Mouse (Mus musculus): ENCODE measurements around the gene Adam15. TPM values are rescaled to one million over a fixed set of nuclear protein-coding genes. Genes with fewer than 3 reads are reported as not detected.
A peak's percentile ranks its signal among the peaks of the same experiment; 100 is the strongest.

Adam15 gene
- total and polyA plus RNA-seq, 3 experiments, result 15.3 to 43.2 TPM; not detected in 1

DNA sequence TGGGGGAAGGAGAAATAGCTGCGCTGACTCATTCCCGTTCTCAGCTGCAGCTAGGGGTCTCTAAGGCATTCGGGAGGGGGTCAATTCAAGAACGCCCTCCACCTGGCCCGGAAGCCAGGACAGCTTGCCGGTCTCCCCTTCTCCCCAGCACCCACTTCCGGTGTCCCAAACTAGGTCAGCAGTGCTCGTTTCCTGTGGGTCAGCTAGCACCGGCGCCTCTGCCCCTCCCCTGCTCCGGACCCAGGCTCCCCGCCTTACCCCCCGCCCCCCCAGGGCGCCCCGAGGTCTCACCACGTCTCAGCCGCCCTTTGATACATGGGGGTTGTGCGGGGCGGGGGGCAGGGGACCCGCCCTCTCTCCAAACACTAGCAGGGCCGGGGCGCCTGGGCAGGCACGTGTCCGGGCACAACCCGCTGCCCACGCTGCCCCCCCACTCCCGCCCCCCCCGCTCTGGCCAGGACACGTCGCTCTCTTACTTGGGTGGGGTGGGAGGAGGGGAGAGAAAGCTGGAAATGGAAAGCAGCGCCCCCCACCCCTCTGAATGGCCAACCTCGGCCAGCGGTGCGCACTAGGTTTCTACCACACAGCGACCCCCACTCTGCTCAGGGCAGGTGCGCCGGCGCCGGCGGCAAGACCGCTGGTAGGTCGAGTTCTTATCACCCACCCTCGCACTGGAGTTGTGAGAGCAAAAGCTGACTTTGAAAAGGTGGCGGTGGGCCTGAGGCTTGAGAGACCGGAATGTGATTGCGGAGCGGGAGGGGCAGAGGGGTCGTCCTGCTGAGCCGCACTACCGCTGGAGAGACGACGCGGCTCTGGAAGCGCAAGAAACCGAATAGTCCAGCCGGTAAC is 42.1 kb upstream of the Adam15 start (continued):
- TF ChIP-seq SIN3A (IDR thresholded peaks at IDR 0.05; ENCODE audit: low read length) (peak; percentile 71), CHD1 (IDR thresholded peaks at IDR 0.05; ENCODE audit: low read depth, low read length) (no peak; the same call in 1 of the 2 replicates), UBTF (IDR thresholded peaks at IDR 0.05; ENCODE audit: borderline replicate concordance, insufficient read depth, low read depth, low read length) (no peak), MYC (IDR thresholded peaks at IDR 0.05; ENCODE audit: low read depth, low read length) (no peak)

DNA sequence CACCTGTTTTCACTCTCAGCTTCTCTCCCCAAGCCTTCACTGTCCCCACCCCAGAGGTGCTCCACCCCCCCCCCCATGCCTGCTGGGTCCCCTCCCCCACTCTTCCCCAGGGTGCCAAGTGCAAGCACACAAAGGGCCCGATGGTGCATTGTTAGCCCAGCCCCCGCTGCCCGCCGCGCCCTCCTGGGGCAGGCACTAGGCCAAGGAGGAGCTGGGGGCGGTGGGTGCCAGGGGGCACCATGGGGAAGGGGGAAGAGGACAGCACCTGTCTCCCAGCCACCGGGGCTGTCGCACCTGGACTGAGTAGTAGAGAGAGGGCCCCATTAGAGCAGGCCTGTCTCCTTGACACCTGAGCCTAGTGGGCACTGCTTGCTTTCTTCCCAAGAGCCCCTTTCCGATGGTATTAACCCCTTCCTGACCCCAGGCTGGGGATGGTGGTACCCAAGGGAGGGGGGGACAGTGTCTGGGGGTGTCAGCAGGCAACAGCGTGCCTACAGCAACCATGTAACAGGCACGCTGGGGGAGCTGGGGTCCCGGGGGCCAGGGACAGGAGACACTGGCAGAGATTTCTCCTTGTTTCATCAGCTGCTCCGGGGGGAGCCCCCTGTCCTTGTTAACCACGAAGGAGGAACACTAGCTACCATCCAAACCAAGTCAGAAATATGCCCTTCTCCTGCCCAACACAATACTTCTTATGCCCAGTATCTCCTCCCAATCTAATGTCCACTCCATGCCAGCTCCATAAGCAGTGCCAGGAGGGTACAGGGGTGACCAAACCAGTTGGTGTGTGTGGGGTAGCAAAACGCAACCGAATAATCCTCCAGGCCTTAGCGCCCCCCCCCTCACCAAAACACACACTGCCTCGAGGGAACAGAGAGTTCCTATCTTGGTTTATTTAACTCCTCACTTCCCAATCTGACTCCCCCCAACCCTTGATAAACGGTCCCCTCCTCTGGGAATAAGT is 41.2 kb upstream of the Adam15 start:
- Histone ChIP-seq H3K27me3 (ENCODE audit: control insufficient read depth in 1 of 2, insufficient read depth in 2 of 2, low read length in 2 of 2) (no peaks in the 10 kb centered on the region), H3K27ac (ENCODE audit: control insufficient read depth, low read depth, low read length) (peak overlapping the region; percentile 82), H3K4me3 (ENCODE audit: control insufficient read depth in 1 of 2, insufficient read depth in 1 of 2, low read depth in 2 of 2, low read length in 2 of 2) (peak overlapping the region; percentile 86 to 94), H3K4me1 (ENCODE audit: control insufficient read depth in 1 of 2, insufficient read depth in 2 of 2, low read length in 2 of 2) (peaks cover 11 to 39% of the 10 kb centered on the region in 2 experiments), H3K9me3 (replicated peaks; ENCODE audit: insufficient read depth, low read length) (no peaks in the 10 kb centered on the region), H3K9ac (ENCODE audit: control insufficient read depth, low read depth, low read length, poor library complexity, severe bottlenecking) (peak overlapping the region; percentile 83), H3K79me2 (ENCODE audit: control insufficient read depth, insufficient read depth, low read length, poor library complexity) (peaks cover 16% of the 10 kb centered on the region), H3K36me3 (ENCODE audit: control insufficient read depth in 1 of 2, insufficient read depth in 2 of 2, low read length in 2 of 2) (peaks cover 0 to 30% of the 10 kb centered on the region in 2 experiments; a peak in 2 of 4 replicates)
- peak; percentile 3; the same call in 1 of the 2 replicates for TF ChIP-seq TCF12 (IDR thresholded peaks at IDR 0.05; ENCODE audit: low read depth, low read length)
- peak; percentile 7; the same call in 1 of the 2 replicates for TF ChIP-seq SIN3A (IDR thresholded peaks at IDR 0.05; ENCODE audit: low read length)
- peak; percentile 4 to 42; a peak in 2 of 4 replicates for TF ChIP-seq EP300 (IDR thresholded peaks at IDR 0.05; ENCODE audit: low read depth in 1 of 2, low read length in 2 of 2)
- no peak for TF ChIP-seq TAL1 (IDR thresholded peaks at IDR 0.05; ENCODE audit: low read length)
- TF ChIP-seq BHLHE40 (IDR thresholded peaks at IDR 0.05; ENCODE audit: borderline replicate concordance, low read depth, low read length), result 0 out of 2 replicates have a peak, but pooled peaks have one; percentile 13
- TF ChIP-seq ELF1 (IDR thresholded peaks at IDR 0.05; ENCODE audit: low read depth, low read length), result 0 out of 2 replicates have a peak, but pooled peaks have one; percentile 20
- TF ChIP-seq POLR2AphosphoS2 (IDR thresholded peaks at IDR 0.05; ENCODE audit: low read length), result no peak
- TF ChIP-seq RCOR1 (IDR thresholded peaks at IDR 0.05; ENCODE audit: low read depth, low read length), result 0 out of 2 replicates have a peak, but pooled peaks have one; percentile 13
- peak; percentile 72 for DNase-seq (ENCODE audit: low read depth, low spot score)

DNA sequence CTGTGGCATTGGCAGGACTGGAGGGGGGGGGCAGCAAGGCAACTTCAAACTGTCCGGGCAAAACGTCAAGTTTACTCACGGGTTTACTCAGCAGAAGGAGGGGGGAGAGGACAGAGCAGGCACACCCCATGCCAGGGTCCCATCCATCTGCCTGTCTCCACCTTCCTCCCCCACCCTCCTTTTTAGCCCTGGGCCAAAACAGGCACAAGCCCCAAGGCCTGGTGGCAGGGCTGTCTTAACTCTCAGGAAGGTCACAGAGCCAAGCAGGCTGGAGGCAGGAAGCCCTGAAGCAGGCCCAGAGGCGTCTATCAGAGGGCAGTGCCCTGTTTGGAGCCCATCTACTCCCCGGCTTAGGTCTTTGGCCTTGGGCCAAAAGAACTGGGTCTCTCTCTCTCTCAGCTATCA is 40.3 kb upstream of the Adam15 start:
- Histone ChIP-seq H3K9me3 (replicated peaks; ENCODE audit: insufficient read depth, low read length) (no peaks in the 10 kb centered on the region), H3K79me2 (ENCODE audit: control insufficient read depth, insufficient read depth, low read length, poor library complexity) (peaks cover 16% of the 10 kb centered on the region), H3K36me3 (ENCODE audit: control insufficient read depth in 1 of 2, insufficient read depth in 2 of 2, low read length in 2 of 2) (peaks cover 0 to 30% of the 10 kb centered on the region in 2 experiments; a peak in 2 of 4 replicates), H3K4me1 (ENCODE audit: control insufficient read depth in 1 of 2, insufficient read depth in 2 of 2, low read length in 2 of 2) (peaks cover 11 to 37% of the 10 kb centered on the region in 2 experiments), H3K4me3 (ENCODE audit: control insufficient read depth in 1 of 2, insufficient read depth in 1 of 2, low read depth in 2 of 2, low read length in 2 of 2) (no peak overlapping the region), H3K27ac (ENCODE audit: control insufficient read depth, low read depth, low read length) (peak overlapping the region; percentile 54), H3K27me3 (ENCODE audit: control insufficient read depth in 1 of 2, insufficient read depth in 2 of 2, low read length in 2 of 2) (no peaks in the 10 kb centered on the region), H3K9ac (ENCODE audit: control insufficient read depth, low read depth, low read length, poor library complexity, severe bottlenecking) (peak overlapping the region; percentile 32)
- TF ChIP-seq CTCF (IDR thresholded peaks at IDR 0.05 in 2 of 3, conservative IDR thresholded peaks at IDR 0.05 in 1 of 3; ENCODE audit: control insufficient read depth in 1 of 3, insufficient read depth in 1 of 3, low read depth in 2 of 3, low read length in 3 of 3, poor library complexity in 1 of 3, severe bottlenecking in 1 of 3), result no peak
- TF ChIP-seq ELF1 (IDR thresholded peaks at IDR 0.05; ENCODE audit: low read depth, low read length), result no peak
- no peak for DNase-seq (ENCODE audit: low read depth, low spot score)

Measured in MEL (cell line).